Comparison of ENCODE assay signal across 40 mouse cellular contexts in the genomic region with DNA sequence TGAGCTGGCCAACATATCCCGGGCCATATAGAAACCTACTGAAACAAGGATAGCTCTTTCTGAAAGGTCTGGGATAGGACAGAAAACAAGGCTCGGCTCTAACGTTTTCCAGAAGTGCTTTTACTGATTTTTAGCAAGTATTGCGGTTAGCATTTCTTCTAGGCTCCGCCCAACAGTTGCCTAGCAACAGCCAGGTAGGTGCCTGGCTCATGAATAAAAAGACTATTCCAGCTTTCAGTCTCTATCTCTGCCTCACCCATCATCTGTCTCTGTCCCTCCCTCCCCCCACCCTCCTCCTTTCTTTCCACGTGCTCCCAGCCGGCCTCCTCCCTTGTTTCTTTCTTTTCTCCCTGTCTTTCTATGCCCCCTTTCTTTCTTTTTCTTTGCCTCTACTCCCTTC. TPM values are rescaled to one million over a fixed set of nuclear protein-coding genes. Genes with fewer than 3 reads are reported as not detected.
DNase-seq lines count a peak whose midpoint lies in the region; ATAC-seq and TF ChIP-seq lines count a peak whose summit lies in the region.
"Had no signal": no experiment of that assay in that cellular context is flagged by ENCODE, and none has a peak within 500 bp of the region (broad histone marks: within the 10 kb centered on the region; RNA-seq: fewer than 3 reads in every experiment).

No protein-coding gene starts in this region.

- H3K36me3 ChIP-seq in hindbrain, embryonic 16.5 days (ENCODE audit: control insufficient read depth, insufficient read depth, low read length) = no peaks in the 10 kb centered on the region
- H3K36me3 ChIP-seq in hindbrain, embryonic 11.5 days (ENCODE audit: control insufficient read depth, insufficient read depth, low read length) = no peaks in the 10 kb centered on the region
- H3K36me3 ChIP-seq in midbrain, embryonic 16.5 days (ENCODE audit: control insufficient read depth, insufficient read depth, low read length) = no peaks in the 10 kb centered on the region
- no peaks in the 10 kb centered on the region for H3K36me3 ChIP-seq in midbrain, embryonic 10.5 days
- no peaks in the 10 kb centered on the region for H3K36me3 ChIP-seq in midbrain, postnatal 0 days (ENCODE audit: insufficient read depth, low read length)
- H3K36me3 ChIP-seq: embryonic facial prominence, embryonic 10.5 days; embryonic facial prominence, embryonic 15.5 days; G1E; hindbrain, embryonic 15.5 days; intestine, embryonic 15.5 days; liver, embryonic 12.5 days; neural tube, embryonic 15.5 days; stomach, embryonic 15.5 days had no signal

- peaks cover 4% of the 10 kb centered on the region; the same call in 1 of the 2 replicates for H3K4me1 ChIP-seq in hindbrain, embryonic 16.5 days (ENCODE audit: control insufficient read depth, insufficient read depth, low read depth, low read length)
- H3K4me1 ChIP-seq in hindbrain, embryonic 11.5 days (replicated peaks; ENCODE audit: control insufficient read depth, insufficient read depth, low read length) = no peaks in the 10 kb centered on the region
- H3K4me1 ChIP-seq in midbrain, embryonic 16.5 days (ENCODE audit: control insufficient read depth, insufficient read depth, low read length) = peaks cover 2% of the 10 kb centered on the region; the same call in 1 of the 2 replicates
- peaks cover 23% of the 10 kb centered on the region for H3K4me1 ChIP-seq in midbrain, embryonic 10.5 days
- no peaks in the 10 kb centered on the region for H3K4me1 ChIP-seq in midbrain, postnatal 0 days (ENCODE audit: insufficient read depth, low read length)
- H3K4me1 ChIP-seq: liver, embryonic 12.5 days had no signal

- no peak for TF ChIP-seq CTCF in midbrain, postnatal 0 days (IDR thresholded peaks at IDR 0.05)

- no peak overlapping the region for H3K4me3 ChIP-seq in hindbrain, embryonic 16.5 days (ENCODE audit: low read length)
- H3K4me3 ChIP-seq in hindbrain, embryonic 11.5 days (ENCODE audit: low read depth, low read length) = no peak overlapping the region
- H3K4me3 ChIP-seq in midbrain, embryonic 16.5 days (ENCODE audit: low read depth, low read length) = no peak overlapping the region
- no peak overlapping the region for H3K4me3 ChIP-seq in midbrain, embryonic 10.5 days
- H3K4me3 ChIP-seq in midbrain, postnatal 0 days (ENCODE audit: low read depth, low read length) = no peak overlapping the region
- H3K4me3 ChIP-seq: embryonic facial prominence, embryonic 10.5 days; embryonic facial prominence, embryonic 15.5 days; forebrain, embryonic 13.5 days; gastrocnemius, adult 2 months; hindbrain, embryonic 15.5 days; intestine, embryonic 15.5 days; liver, embryonic 12.5 days; neural tube, embryonic 15.5 days; stomach, embryonic 15.5 days had no signal

- H3K4me2 ChIP-seq in hindbrain, embryonic 16.5 days (ENCODE audit: low read length) = no peak overlapping the region
- no peak overlapping the region for H3K4me2 ChIP-seq in hindbrain, embryonic 11.5 days (replicated peaks; ENCODE audit: low read depth, low read length)
- H3K4me2 ChIP-seq in midbrain, embryonic 16.5 days (ENCODE audit: low read length) = no peak overlapping the region
- no peak overlapping the region for H3K4me2 ChIP-seq in midbrain, postnatal 0 days (ENCODE audit: low read depth, low read length, poor library complexity, severe bottlenecking)
- H3K4me2 ChIP-seq: embryonic facial prominence, embryonic 15.5 days; forebrain, embryonic 13.5 days; heart, embryonic 11.5 days; hindbrain, embryonic 15.5 days; intestine, embryonic 15.5 days; liver, embryonic 12.5 days; neural tube, embryonic 15.5 days; stomach, embryonic 15.5 days had no signal

- no peak overlapping the region for H3K9ac ChIP-seq in hindbrain, embryonic 16.5 days (ENCODE audit: low read depth, low read length)
- no peak overlapping the region for H3K9ac ChIP-seq in hindbrain, embryonic 11.5 days (ENCODE audit: low read depth, low read length)
- H3K9ac ChIP-seq in midbrain, embryonic 16.5 days (ENCODE audit: low read depth, low read length) = no peak overlapping the region
- H3K9ac ChIP-seq in midbrain, postnatal 0 days (replicated peaks; ENCODE audit: low read length, poor library complexity, severe bottlenecking) = no peak overlapping the region
- H3K9ac ChIP-seq: embryonic facial prominence, embryonic 15.5 days; forebrain, embryonic 13.5 days; hindbrain, embryonic 15.5 days; intestine, embryonic 15.5 days; liver, embryonic 12.5 days; liver, postnatal 0 days; neural tube, embryonic 15.5 days; stomach, embryonic 15.5 days had no signal

- peaks cover 2% of the 10 kb centered on the region; the same call in 1 of the 2 replicates for H3K27me3 ChIP-seq in hindbrain, embryonic 16.5 days (replicated peaks; ENCODE audit: control insufficient read depth, insufficient read depth, low read length)
- peaks cover 2% of the 10 kb centered on the region for H3K27me3 ChIP-seq in hindbrain, embryonic 11.5 days (ENCODE audit: control insufficient read depth, insufficient read depth, low read length)
- no peaks in the 10 kb centered on the region for H3K27me3 ChIP-seq in midbrain, embryonic 16.5 days (ENCODE audit: control insufficient read depth, insufficient read depth, low read depth, low read length)
- peaks cover 66% of the 10 kb centered on the region for H3K27me3 ChIP-seq in midbrain, embryonic 10.5 days (ENCODE audit: low read depth, poor library complexity, severe bottlenecking)
- H3K27me3 ChIP-seq in midbrain, postnatal 0 days (ENCODE audit: insufficient read depth, low read length) = no peaks in the 10 kb centered on the region; the same call in none of the 2 replicates

- H3K9me3 ChIP-seq in hindbrain, embryonic 16.5 days (ENCODE audit: control insufficient read depth, low read length) = no peaks in the 10 kb centered on the region
- H3K9me3 ChIP-seq in hindbrain, embryonic 11.5 days (ENCODE audit: control insufficient read depth, low read length) = no peaks in the 10 kb centered on the region
- no peaks in the 10 kb centered on the region for H3K9me3 ChIP-seq in midbrain, embryonic 16.5 days (replicated peaks; ENCODE audit: control insufficient read depth, low read length, poor library complexity, severe bottlenecking)
- no peaks in the 10 kb centered on the region for H3K9me3 ChIP-seq in midbrain, embryonic 10.5 days (replicated peaks)
- no peaks in the 10 kb centered on the region for H3K9me3 ChIP-seq in midbrain, postnatal 0 days (ENCODE audit: low read length)
- H3K9me3 ChIP-seq: embryonic facial prominence, embryonic 10.5 days; embryonic facial prominence, embryonic 15.5 days; forebrain, embryonic 13.5 days; G1E; hindbrain, embryonic 15.5 days; intestine, embryonic 15.5 days; liver, embryonic 12.5 days; neural tube, embryonic 15.5 days; stomach, embryonic 15.5 days had no signal

- H3K27ac ChIP-seq in hindbrain, embryonic 16.5 days (ENCODE audit: low read depth, low read length) = no peak overlapping the region
- H3K27ac ChIP-seq in hindbrain, embryonic 11.5 days (ENCODE audit: low read depth, low read length) = no peak overlapping the region
- no peak overlapping the region for H3K27ac ChIP-seq in midbrain, embryonic 16.5 days (ENCODE audit: low read length)
- no peak overlapping the region for H3K27ac ChIP-seq in midbrain, embryonic 10.5 days (replicated peaks)
- no peak overlapping the region for H3K27ac ChIP-seq in midbrain, postnatal 0 days (ENCODE audit: low read depth, low read length)
- H3K27ac ChIP-seq: embryonic facial prominence, embryonic 10.5 days; embryonic facial prominence, embryonic 15.5 days; forebrain, embryonic 13.5 days; gastrocnemius, adult 2 months; hindbrain, embryonic 15.5 days; intestine, embryonic 15.5 days; kidney, postnatal 0 days; liver, embryonic 12.5 days; macrophage; neural tube, embryonic 15.5 days; stomach, embryonic 15.5 days had no signal

- ATAC-seq in hindbrain, embryonic 16.5 days = 0 out of 2 replicates have a peak, but pooled peaks have one; percentile 43
- no peak for ATAC-seq in hindbrain, embryonic 11.5 days (ENCODE audit: low FRiP score)
- peak; percentile 37; the same call in 1 of the 2 replicates for ATAC-seq in midbrain, embryonic 16.5 days
- ATAC-seq in midbrain, postnatal 0 days (ENCODE audit: low FRiP score) = 0 out of 2 replicates have a peak, but pooled peaks have one; percentile 52
- ATAC-seq: forebrain, embryonic 13.5 days; intestine, embryonic 15.5 days; liver, embryonic 12.5 days; liver, postnatal 0 days; lung, postnatal 0 days had no signal

- no peak for DNase-seq in hindbrain, embryonic 11.5 days (ENCODE audit: low spot score)
- DNase-seq in midbrain, embryonic 10.5 days (ENCODE audit: low spot score) = no peak
- peak; percentile 79 for DNase-seq in ES-CJ7 (ENCODE audit: low read depth, low spot score)
- no peak for DNase-seq in midbrain, postnatal 0 days (ENCODE audit: low spot score)
- no peak for DNase-seq in adrenal gland, adult (ENCODE audit: inconsistent age in 2 of 2, low spot score in 1 of 2)
- DNase-seq: adrenal gland, adult 8-10 months; cerebellum, adult 8-10 months; cerebellum, postnatal 25 days; gastrocnemius, adult 2 months; gastrocnemius, postnatal 36 days; heart, adult 18-20 months; heart, postnatal 4 days; kidney, adult 8-10 months; liver, postnatal 0 days; retina, postnatal 1 day; right cerebral cortex, postnatal 25 days; thymus, postnatal 36 days had no signal

- 18% methylated on average over 7 of the region's 7 CpGs for WGBS in hindbrain, embryonic 16.5 days
- WGBS in hindbrain, embryonic 11.5 days = 21% methylated on average over 7 of the region's 7 CpGs
- 20% methylated on average over 7 of the region's 7 CpGs for WGBS in midbrain, embryonic 16.5 days
- 23% methylated on average over 7 of the region's 7 CpGs for WGBS in midbrain, embryonic 10.5 days
- WGBS in midbrain, postnatal 0 days = 23% methylated on average over 7 of the region's 7 CpGs

RNA-seq across cellular contexts. Expression of gene Foxi3, which starts 9.4 kb away (rescaled TPM):
- not detected in 2 replicates for polyA plus RNA-seq in hindbrain, embryonic 16.5 days (2015; fragmentation: Nextera tagmentation; extraction: Ambion mirVana)
- not detected in 2 replicates for polyA plus RNA-seq in hindbrain, embryonic 11.5 days (2014; fragmentation: Nextera tagmentation; extraction: Ambion mirVana)
- not detected in 2 replicates for polyA plus RNA-seq in midbrain, embryonic 16.5 days (2015; fragmentation: Nextera tagmentation; extraction: Ambion mirVana)
- 0.10 TPM in 1 of 2 replicates, not detected in the other for polyA plus RNA-seq in midbrain, embryonic 10.5 days (2016; fragmentation: Nextera tagmentation; extraction: Ambion mirVana)
- not detected in 2 replicates for total RNA-seq in midbrain, postnatal 0 days (2014; rRNA removed)
- not detected in 2 replicates for polyA plus RNA-seq in midbrain, postnatal 0 days (2015; fragmentation: Nextera tagmentation; extraction: Ambion mirVana)
- total RNA-seq: adrenal gland, adult 8-10 months; adrenal gland, postnatal 4 days; G1E; gastrocnemius, adult 2 months; gastrocnemius, postnatal 36 days; heart, adult 18-20 months; heart, postnatal 4 days; layer of hippocampus, adult 8-10 months; layer of hippocampus, postnatal 25 days; left cerebral cortex, adult 8-10 months; left cerebral cortex, postnatal 36 days; megakaryocyte-erythroid progenitor cell, adult 5-6 weeks had no signal
- polyA plus RNA-seq: forebrain, embryonic 13.5 days; G1E; heart, embryonic 11.5 days; heart, postnatal 0 days; hindbrain, embryonic 15.5 days; intestine, embryonic 15.5 days; kidney, postnatal 0 days; liver, embryonic 12.5 days; liver, postnatal 0 days; lung, postnatal 0 days; macrophage; neural tube, embryonic 15.5 days; stomach, embryonic 15.5 days had no signal

RNA-seq across cellular contexts. Expression of gene Tex37, which starts 47.0 kb away (rescaled TPM):
- not detected in 2 replicates for polyA plus RNA-seq in hindbrain, embryonic 16.5 days (2015; fragmentation: Nextera tagmentation; extraction: Ambion mirVana)
- not detected in 2 replicates for polyA plus RNA-seq in hindbrain, embryonic 11.5 days (2014; fragmentation: Nextera tagmentation; extraction: Ambion mirVana)
- not detected in 2 replicates for polyA plus RNA-seq in midbrain, embryonic 16.5 days (2015; fragmentation: Nextera tagmentation; extraction: Ambion mirVana)
- polyA plus RNA-seq in midbrain, embryonic 10.5 days (2016; fragmentation: Nextera tagmentation; extraction: Ambion mirVana) = not detected in 2 replicates
- not detected in 2 replicates for total RNA-seq in midbrain, postnatal 0 days (2014; rRNA removed)
- not detected in 2 replicates for polyA plus RNA-seq in midbrain, postnatal 0 days (2015; fragmentation: Nextera tagmentation; extraction: Ambion mirVana)
- total RNA-seq: adrenal gland, adult 8-10 months; adrenal gland, postnatal 4 days; gastrocnemius, adult 2 months; gastrocnemius, postnatal 36 days; heart, adult 18-20 months; heart, postnatal 4 days; layer of hippocampus, adult 8-10 months; layer of hippocampus, postnatal 25 days; left cerebral cortex, adult 8-10 months; left cerebral cortex, postnatal 36 days; megakaryocyte-erythroid progenitor cell, adult 5-6 weeks had no signal
- polyA plus RNA-seq: embryonic facial prominence, embryonic 10.5 days; embryonic facial prominence, embryonic 15.5 days; forebrain, embryonic 13.5 days; G1E; heart, embryonic 11.5 days; heart, postnatal 0 days; hindbrain, embryonic 15.5 days; intestine, embryonic 15.5 days; kidney, postnatal 0 days; limb, embryonic 14.5 days; liver, embryonic 12.5 days; liver, postnatal 0 days; lung, postnatal 0 days; macrophage; neural tube, embryonic 15.5 days; stomach, embryonic 15.5 days had no signal
